Mouse (Mus musculus) ES-Bruce4 (cell line): ENCODE data around the gene Lamtor3. TPM values are rescaled to one million over a fixed set of nuclear protein-coding genes. Genes with fewer than 3 reads are reported as not detected.

Source experiments
- H3K27ac ChIP-seq: 2 replicates; pipeline ENCODE4 v1.5.1; 2012; ENCODE audit warnings: low read length, inconsistent platforms; ENCODE audit not compliant: insufficient read depth
- H3K27me3 ChIP-seq: 2 replicates; pipeline ENCODE4 v1.6.1; 2012; ENCODE audit warnings: mild to moderate bottlenecking, low read length, inconsistent platforms; ENCODE audit not compliant: control insufficient read depth, poor library complexity, insufficient read depth, severe bottlenecking
- H3K36me3 ChIP-seq: 2 replicates; pipeline ENCODE4 v1.6.1; 2012; ENCODE audit warnings: inconsistent platforms, mild to moderate bottlenecking, low read length, moderate library complexity; ENCODE audit not compliant: control insufficient read depth, poor library complexity, insufficient read depth, severe bottlenecking
- H3K4me1 ChIP-seq: one replicate; pipeline ENCODE4 v1.8.1; 2011; ENCODE audit warnings: low read length; ENCODE audit not compliant: control insufficient read depth, insufficient read depth
- H3K4me3 ChIP-seq: 2 replicates; pipeline ENCODE4 v1.5.1; 2011; ENCODE audit warnings: low read depth, mild to moderate bottlenecking, low read length
- H3K9ac ChIP-seq: 2 replicates; pipeline ENCODE4 v1.6.1; 2012; ENCODE audit warnings: low read depth, mild to moderate bottlenecking, inconsistent platforms; ENCODE audit not compliant: poor library complexity, severe bottlenecking
- H3K9me3 ChIP-seq: replicated peaks from 2 replicates; pipeline ENCODE4 v1.6.1; 2012; ENCODE audit warnings: mild to moderate bottlenecking, low read length, inconsistent platforms; ENCODE audit not compliant: control insufficient read depth, poor library complexity, insufficient read depth, severe bottlenecking
- CTCF ChIP-seq: IDR thresholded peaks from one replicate; pipeline ENCODE4 v1.8.1; 2011; ENCODE audit warnings: low read depth, low read length
- EP300 ChIP-seq: IDR thresholded peaks from 2 replicates; pipeline ENCODE4 v1.6.1; 2011; ENCODE audit warnings: low read depth, low read length; ENCODE audit not compliant: insufficient read depth
- POLR2A ChIP-seq: IDR thresholded peaks from one replicate; pipeline ENCODE4 v1.8.1; 2011; ENCODE audit warnings: low read length; ENCODE audit not compliant: insufficient read depth
- polyA plus RNA-seq: library from polyadenylated mRNA; stranded (reverse); fragments of >200 nt; gene quantifications from 2 replicates; pipeline ENCODE4 v1.2.4, GENCODE M21; 2011; ENCODE audit warnings: low read depth; ENCODE audit not compliant: missing spikeins, insufficient read depth, insufficient read length

Lamtor3 gene
- polyA plus RNA-seq, 1 experiment, result 47.1 TPM

DNA sequence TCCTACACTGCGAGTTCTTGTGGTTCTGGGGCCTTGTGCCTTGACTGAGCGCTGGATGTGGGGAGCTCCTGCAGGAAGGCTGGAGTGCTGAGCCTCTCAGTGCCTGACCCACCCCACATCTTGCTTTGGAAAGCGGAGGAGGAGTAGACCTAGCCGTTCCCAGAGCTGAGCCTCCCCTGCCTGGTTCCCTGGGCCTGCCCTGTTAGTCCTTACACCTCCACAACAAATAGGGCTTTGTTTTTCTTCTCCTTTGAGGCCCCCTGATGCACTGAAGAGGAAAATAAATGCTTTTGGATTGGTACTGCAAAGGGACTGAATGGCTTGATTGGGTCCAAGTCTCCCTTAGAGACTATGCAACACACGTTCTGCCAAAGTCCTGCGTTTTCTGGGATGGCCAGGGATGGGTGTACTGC is 59.3 kb downstream of the Lamtor3 start:
- Histone ChIP-seq H3K4me1 (peaks cover 5% of the 10 kb centered on the region), H3K4me3 (no peak overlapping the region), H3K27ac (peak overlapping the region; percentile 80), H3K9me3 (no peaks in the 10 kb centered on the region), H3K27me3 (no peaks in the 10 kb centered on the region), H3K36me3 (no peaks in the 10 kb centered on the region), H3K9ac (no peak overlapping the region)
- TF ChIP-seq POLR2A, result no peak
- no peak for TF ChIP-seq CTCF
- TF ChIP-seq EP300, result no peak

DNA sequence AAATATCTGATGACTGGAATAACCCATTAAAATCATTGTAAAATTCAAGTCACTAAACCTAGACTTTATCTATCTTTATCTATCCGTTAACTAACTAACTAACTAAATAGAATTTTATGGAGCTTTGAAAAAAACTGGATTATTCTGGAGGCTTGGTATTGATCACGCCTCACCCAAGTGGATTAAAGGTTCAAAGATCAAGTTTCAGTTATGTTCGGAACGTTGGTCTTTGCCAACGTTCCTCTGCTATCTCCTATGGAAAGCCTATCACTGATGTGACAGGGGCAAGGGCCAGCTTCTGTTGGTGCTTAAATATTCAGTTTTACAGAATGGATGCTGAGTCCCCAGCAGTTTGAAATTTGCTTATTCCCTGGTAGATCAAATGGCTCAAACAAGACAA is 59.9 kb downstream of the Lamtor3 start:
- Histone ChIP-seq H3K4me1 (peaks cover 5% of the 10 kb centered on the region), H3K27ac (peak overlapping the region; percentile 66), H3K4me3 (no peak overlapping the region), H3K9ac (no peak overlapping the region), H3K36me3 (no peaks in the 10 kb centered on the region), H3K9me3 (no peaks in the 10 kb centered on the region), H3K27me3 (no peaks in the 10 kb centered on the region)
- TF ChIP-seq CTCF, result no peak

Other genes with a start within 250 kb of the Lamtor3 start
- not detected in 2 replicates for gene Gm21962, start 247.0 kb upstream of the Lamtor3 start, polyA plus RNA-seq
- gene H2afz, start 54.0 kb upstream of the Lamtor3 start, polyA plus RNA-seq, result 629 and 682 TPM in 2 replicates
- 9.3 and 10.5 TPM in 2 replicates for gene Dnajb14, start 50.8 kb upstream of the Lamtor3 start, polyA plus RNA-seq
- 3.2 and 9.9 TPM in 2 replicates for gene Dapp1, start 63.0 kb downstream of the Lamtor3 start, polyA plus RNA-seq
- not detected in 2 replicates for gene 1110002E22Rik, start 146.5 kb downstream of the Lamtor3 start, polyA plus RNA-seq
- gene Gm5105, start 148.9 kb downstream of the Lamtor3 start, polyA plus RNA-seq, result not detected in 2 replicates
- 27.6 and 29.1 TPM in 2 replicates for gene Trmt10a, start 224.9 kb downstream of the Lamtor3 start, polyA plus RNA-seq
- gene Mttp, start 226.5 kb downstream of the Lamtor3 start, polyA plus RNA-seq, result 5.3 and 6.2 TPM in 2 replicates